Mouse (Mus musculus) cerebellum, postnatal 25 days (tissue): ENCODE measurements around the gene Olfr1299.

Source experiments
- DNase-seq, 2 experiments: peaks; one replicate each; pipeline ENCODE4 v3.0.0; 2021; ENCODE audit warnings: mixed read lengths in 2 of 2

The Olfr1299 gene

GRCm38 (mm10) chr2:111661119-111661518 is at the start of gene Olfr1299:
Olfr1299 (plus strand) TSS chr2:111661419.
- no peak for DNase-seq

- no peak for DNase-seq
Observed at GRCm38 (mm10) chr2:111626397-111626796, 34.8 kb upstream of the Olfr1299 start, which contains the start of gene Olfr1297. Olfr1297 (minus strand) TSS chr2:111626497.

- no peak for DNase-seq
Observed at GRCm38 (mm10) chr2:111649101-111649500, 12.1 kb upstream of the Olfr1299 start, which contains the start of gene Olfr1298. Olfr1298 (minus strand) TSS chr2:111649201.
